Mouse (Mus musculus) liver, embryonic 14.5 days (tissue): ENCODE measurements around the gene Mthfd1l.

Source experiments
- CTCF ChIP-seq: IDR thresholded peaks from 2 replicates; pipeline ENCODE4 v1.5.1; 2016; ENCODE audit warnings: antibody characterized with exemption, low read depth, control low read depth
- EP300 ChIP-seq: IDR thresholded peaks from 2 replicates; pipeline ENCODE4 v1.6.1; 2016; ENCODE audit warnings: antibody characterized with exemption, low read depth

GRCm38 (mm10) chr10:3939895-3940595, 32.9 kb upstream of the Mthfd1l start:
- TF ChIP-seq EP300 (no peak), CTCF (no peak)
